Mouse (Mus musculus) ES-CJ7 (cell line): ENCODE data around the gene F13a1.

Experiments
- DNase-seq: peaks from one replicate; pipeline ENCODE4 v3.0.0; 2011; ENCODE audit warnings: low read depth, low spot score

F13a1 gene

GRCm38 (mm10) chr13:37050126-37050525 is at the start of gene F13a1:
Gene F13a1 (minus strand): TSS chr13:37050244.
- no peak for DNase-seq

- DNase-seq: no peak
Observed at GRCm38 (mm10) chr13:37091620-37092019, 41.6 kb upstream of the F13a1 start.

- no peak for DNase-seq
Observed at GRCm38 (mm10) chr13:37089104-37089503, 39.1 kb upstream of the F13a1 start.

- no peak for DNase-seq
Observed at GRCm38 (mm10) chr13:37081506-37082241, 31.6 kb upstream of the F13a1 start.

GRCm38 (mm10) chr13:37071390-37071789 is 21.3 kb upstream of the F13a1 start:
- DNase-seq: no peak

GRCm38 (mm10) chr13:37070824-37071223 is 20.8 kb upstream of the F13a1 start:
- no peak for DNase-seq

GRCm38 (mm10) chr13:37060810-37061209 is 10.8 kb upstream of the F13a1 start:
- DNase-seq: no peak

GRCm38 (mm10) chr13:37056662-37057061 is 6.6 kb upstream of the F13a1 start:
- DNase-seq: no peak

GRCm38 (mm10) chr13:37049631-37050030 is 413 bp downstream of the F13a1 start:
- DNase-seq: no peak

GRCm38 (mm10) chr13:37049018-37049417 is 1.0 kb downstream of the F13a1 start:
- DNase-seq: no peak

- peak; percentile 6 for DNase-seq
Observed at GRCm38 (mm10) chr13:37045005-37045404, 5.0 kb downstream of the F13a1 start.

GRCm38 (mm10) chr13:37034745-37035144 is 15.3 kb downstream of the F13a1 start:
- DNase-seq: no peak

GRCm38 (mm10) chr13:37025996-37026579 is 24.0 kb downstream of the F13a1 start:
- DNase-seq: no peak

- DNase-seq: no peak
Observed at GRCm38 (mm10) chr13:37021575-37021974, 28.5 kb downstream of the F13a1 start.

- no peak for DNase-seq
Observed at GRCm38 (mm10) chr13:37010771-37011170, 39.3 kb downstream of the F13a1 start.

GRCm38 (mm10) chr13:37006224-37006623 is 43.8 kb downstream of the F13a1 start:
- no peak for DNase-seq

- no peak for DNase-seq
Observed at GRCm38 (mm10) chr13:36999210-36999705, 50.8 kb downstream of the F13a1 start.

- no peak for DNase-seq
Observed at GRCm38 (mm10) chr13:36993593-36993992, 56.5 kb downstream of the F13a1 start.

GRCm38 (mm10) chr13:36988392-36988791 is 61.7 kb downstream of the F13a1 start:
- DNase-seq: no peak

GRCm38 (mm10) chr13:36973016-36973415 is 77.0 kb downstream of the F13a1 start:
- no peak for DNase-seq

GRCm38 (mm10) chr13:36972226-36972625 is 77.8 kb downstream of the F13a1 start:
- no peak for DNase-seq

GRCm38 (mm10) chr13:36962926-36963325 is 87.1 kb downstream of the F13a1 start:
- no peak for DNase-seq

- DNase-seq: no peak
Observed at GRCm38 (mm10) chr13:36958996-36959395, 91.0 kb downstream of the F13a1 start.
